Mouse (Mus musculus): ENCODE data around the gene Hsd11b2. TPM values are rescaled to one million over a fixed set of nuclear protein-coding genes. Genes with fewer than 3 reads are reported as not detected.
A peak's percentile ranks its signal among the peaks of the same experiment; 100 is the strongest.
"Not testable (repeated sequence)": the region's sequence is repeated elsewhere in the genome, so short reads cannot be mapped to it uniquely, and the experiment has no call there.

The Hsd11b2 gene
- total RNA-seq, 1 experiment from 2014 or later = not detected

GRCm38 (mm10) chr8:105550083-105550482 is 31.5 kb downstream of the Hsd11b2 start:
- no peak for ATAC-seq (replicated peaks; ENCODE audit: low read depth, poor library complexity, severe bottlenecking)

- no peak for ATAC-seq (replicated peaks; ENCODE audit: low read depth, poor library complexity, severe bottlenecking)
Observed at GRCm38 (mm10) chr8:105552032-105552431, 33.5 kb downstream of the Hsd11b2 start.

GRCm38 (mm10) chr8:105552824-105553223 is 34.3 kb downstream of the Hsd11b2 start:
- ATAC-seq (replicated peaks; ENCODE audit: low read depth, poor library complexity, severe bottlenecking) = no peak

- peak; percentile 96 for ATAC-seq (replicated peaks; ENCODE audit: low read depth, poor library complexity, severe bottlenecking)
Observed at GRCm38 (mm10) chr8:105554087-105554486, 35.5 kb downstream of the Hsd11b2 start.

- ATAC-seq (replicated peaks; ENCODE audit: low read depth, poor library complexity, severe bottlenecking) = no peak
Observed at GRCm38 (mm10) chr8:105555230-105555629, 36.7 kb downstream of the Hsd11b2 start.

GRCm38 (mm10) chr8:105562863-105563262 is 44.3 kb downstream of the Hsd11b2 start:
- ATAC-seq (replicated peaks; ENCODE audit: low read depth, poor library complexity, severe bottlenecking) = no peak

GRCm38 (mm10) chr8:105563871-105564270 is 45.3 kb downstream of the Hsd11b2 start:
- no peak for ATAC-seq (replicated peaks; ENCODE audit: low read depth, poor library complexity, severe bottlenecking)

GRCm38 (mm10) chr8:105564573-105565229 is 46.1 kb downstream of the Hsd11b2 start:
- ATAC-seq (replicated peaks; ENCODE audit: low read depth, poor library complexity, severe bottlenecking) = not testable (repeated sequence)

GRCm38 (mm10) chr8:105565401-105565881 is 46.9 kb downstream of the Hsd11b2 start:
- ATAC-seq (replicated peaks; ENCODE audit: low read depth, poor library complexity, severe bottlenecking) = no peak; the same call in 1 of the 2 replicates

GRCm38 (mm10) chr8:105565952-105566702 is 47.6 kb downstream of the Hsd11b2 start, which contains the start of gene Atp6v0d1:
Gene Atp6v0d1 (minus strand): TSS chr8:105566047.
- peak; percentile 82 for ATAC-seq (replicated peaks; ENCODE audit: low read depth, poor library complexity, severe bottlenecking)

- peak; percentile 11 for ATAC-seq (replicated peaks; ENCODE audit: low read depth, poor library complexity, severe bottlenecking)
Observed at GRCm38 (mm10) chr8:105566703-105567595, 48.4 kb downstream of the Hsd11b2 start.

- ATAC-seq (replicated peaks; ENCODE audit: low read depth, poor library complexity, severe bottlenecking) = no peak
Observed at GRCm38 (mm10) chr8:105571810-105572209, 53.3 kb downstream of the Hsd11b2 start.

- ATAC-seq (replicated peaks; ENCODE audit: low read depth, poor library complexity, severe bottlenecking) = peak; percentile 31
Observed at GRCm38 (mm10) chr8:105573427-105573826, 54.9 kb downstream of the Hsd11b2 start.

Other genes with a start within 250 kb of the Hsd11b2 start
- gene Hsf4, start 249.0 kb upstream of the Hsd11b2 start, total RNA-seq (2017) = not detected in 2 replicates
- gene Nol3, start 242.6 kb upstream of the Hsd11b2 start, total RNA-seq (2017) = 0.05 TPM in 1 of 2 replicates, not detected in the other
- 2.9 and 6.7 TPM in 2 replicates for gene 4931428F04Rik, start 228.9 kb upstream of the Hsd11b2 start, total RNA-seq (2017)
- gene Exoc3l, start 222.7 kb upstream of the Hsd11b2 start, total RNA-seq (2017) = 2.3 and 2.6 TPM in 2 replicates
- 52.6 and 69.5 TPM in 2 replicates for gene E2f4, start 221.1 kb upstream of the Hsd11b2 start, total RNA-seq (2017)
- gene Elmo3, start 213.2 kb upstream of the Hsd11b2 start, total RNA-seq (2017) = 2.1 and 5.1 TPM in 2 replicates
- gene Lrrc29, start 192.5 kb upstream of the Hsd11b2 start, total RNA-seq (2017) = 1.2 and 4.0 TPM in 2 replicates
- 21.7 and 28.4 TPM in 2 replicates for gene Tmem208, start 192.4 kb upstream of the Hsd11b2 start, total RNA-seq (2017)
- gene Fhod1, start 170.8 kb upstream of the Hsd11b2 start, total RNA-seq (2017) = 4.2 and 7.3 TPM in 2 replicates
- 0.10 and 0.46 TPM in 2 replicates for gene Slc9a5, start 169.9 kb upstream of the Hsd11b2 start, total RNA-seq (2017)
- not detected in 2 replicates for gene Plekhg4, start 145.5 kb upstream of the Hsd11b2 start, total RNA-seq (2017)
- gene Kctd19, start 105.3 kb upstream of the Hsd11b2 start, total RNA-seq (2017) = not detected in 2 replicates
- 0.69 and 1.5 TPM in 2 replicates for gene Lrrc36, start 105.2 kb upstream of the Hsd11b2 start, total RNA-seq (2017)
- gene Tppp3, start 47.2 kb upstream of the Hsd11b2 start, total RNA-seq (2017) = not detected in 2 replicates
- 2.4 and 3.5 TPM in 2 replicates for gene Zdhhc1, start 21.9 kb upstream of the Hsd11b2 start, total RNA-seq (2017)
- 27.5 and 33.4 TPM in 2 replicates for gene Atp6v0d1, start 47.3 kb downstream of the Hsd11b2 start, total RNA-seq (2017)
- 21.9 and 39.1 TPM in 2 replicates for gene Ripor1, start 86.5 kb downstream of the Hsd11b2 start, total RNA-seq (2017)
- gene Ctcf, start 117.8 kb downstream of the Hsd11b2 start, total RNA-seq (2017) = 113 and 139 TPM in 2 replicates
- gene Agrp, start 118.6 kb downstream of the Hsd11b2 start, total RNA-seq (2017) = not detected in 2 replicates
- 2.9 and 4.3 TPM in 2 replicates for gene Carmil2, start 167.5 kb downstream of the Hsd11b2 start, total RNA-seq (2017)
- 17.8 and 33.4 TPM in 2 replicates for gene Acd, start 182.3 kb downstream of the Hsd11b2 start, total RNA-seq (2017)
- gene Pard6a, start 182.4 kb downstream of the Hsd11b2 start, total RNA-seq (2017) = 0.41 and 11.5 TPM in 2 replicates
- gene 4933405L10Rik, start 188.9 kb downstream of the Hsd11b2 start, total RNA-seq (2017) = not detected in 2 replicates
- gene Enkd1, start 189.5 kb downstream of the Hsd11b2 start, total RNA-seq (2017) = 12.9 and 16.0 TPM in 2 replicates
- gene Gfod2, start 239.9 kb downstream of the Hsd11b2 start, total RNA-seq (2017) = 0.92 and 3.7 TPM in 2 replicates